Mouse (Mus musculus) spleen, adult 2 months (tissue): ENCODE data around the gene E130208F15Rik. TPM values are rescaled to one million over a fixed set of nuclear protein-coding genes. Genes with fewer than 3 reads are reported as not detected.

Experiments used
- DNase-seq, 2 experiments: peaks; one replicate each; pipeline versions ENCODE4 v3.0.0 to v3.0.0-alpha.2; 2012 to 2021; ENCODE audit warnings: low spot score in 2 of 2, low read depth in 1 of 2
- H3K27ac ChIP-seq: fragments of 200-500 bp; 2 replicates; pipeline ENCODE4 v1.5.1; 2012; ENCODE audit warnings: low read length, inconsistent platforms; ENCODE audit not compliant: insufficient read depth
- H3K27me3 ChIP-seq: fragments of 200-500 bp; 2 replicates; pipeline ENCODE4 v1.6.1; 2012; ENCODE audit warnings: mild to moderate bottlenecking, moderate library complexity, low read length, inconsistent platforms; ENCODE audit not compliant: control insufficient read depth, insufficient read depth
- H3K36me3 ChIP-seq: fragments of 200-500 bp; 2 replicates; pipeline ENCODE4 v1.6.1; 2012; ENCODE audit warnings: mild to moderate bottlenecking, low read length, inconsistent platforms; ENCODE audit not compliant: control insufficient read depth, insufficient read depth
- H3K4me1 ChIP-seq: fragments of 200-500 bp; 2 replicates; pipeline ENCODE4 v1.6.1; 2011; ENCODE audit warnings: inconsistent platforms; ENCODE audit not compliant: control insufficient read depth, insufficient read depth, insufficient read length
- H3K4me3 ChIP-seq: fragments of 200-500 bp; 2 replicates; pipeline ENCODE4 v1.5.1; 2011; ENCODE audit warnings: mild to moderate bottlenecking, inconsistent platforms; ENCODE audit not compliant: insufficient read depth, insufficient read length; ENCODE audit errors: extremely low read depth
- CTCF ChIP-seq: fragments of 200-500 bp; IDR thresholded peaks from 2 replicates; pipeline ENCODE4 v1.5.1; 2011; ENCODE audit warnings: mild to moderate bottlenecking, inconsistent platforms; ENCODE audit not compliant: insufficient read depth, insufficient read length, insufficient replicate concordance; ENCODE audit errors: extremely low read depth
- POLR2A ChIP-seq: fragments of 200-500 bp; IDR thresholded peaks from 2 replicates; pipeline ENCODE4 v1.6.1; 2011; ENCODE audit warnings: low read depth, low read length, inconsistent platforms
- WGBS: fragments of 180-500 bp; shearing (Covaris S2); methylation state at CpG from one replicate; pipeline ENCODE4 v1.1.7; 2018; 5-methylcytosine and 5-hydroxymethylcytosine counted together
- polyA plus RNA-seq: library from polyadenylated mRNA; depleted of rRNA; stranded (reverse); fragments of >200 nt; gene quantifications from 2 replicates; pipeline ENCODE4 v1.2.3, GENCODE M21; 2012

Gene E130208F15Rik
- polyA plus RNA-seq, 1 experiment, result 0.58 TPM

- Histone ChIP-seq H3K4me1 (peaks cover 5% of the 10 kb centered on the region; the same call in 1 of the 2 replicates), H3K27ac (no peak overlapping the region; the same call in 1 of the 2 replicates), H3K36me3 (no peaks in the 10 kb centered on the region), H3K4me3 (no peak overlapping the region), H3K27me3 (no peaks in the 10 kb centered on the region)
- 83% methylated on average over 5 of the region's 5 CpGs for WGBS
- no peak for TF ChIP-seq POLR2A
- no peak for TF ChIP-seq CTCF
- DNase-seq, result no peak
These were observed 2.9 kb downstream of the E130208F15Rik start for GRCm38 (mm10) chr7:30324300-30324944.

GRCm38 (mm10) chr7:30325364-30325763 is 3.8 kb downstream of the E130208F15Rik start:
- no peaks in the 10 kb centered on the region for H3K27me3 ChIP-seq
- H3K4me1 ChIP-seq, result peaks cover 5% of the 10 kb centered on the region; the same call in 1 of the 2 replicates
- WGBS, result 65% methylated on average over 2 of the region's 2 CpGs
- no peaks in the 10 kb centered on the region for H3K36me3 ChIP-seq
- DNase-seq, result peak; percentile 48 to 57
- no peak overlapping the region for H3K27ac ChIP-seq
- TF ChIP-seq CTCF, result peak; percentile 19; the same call in 1 of the 2 replicates
- no peak for TF ChIP-seq POLR2A
- no peak overlapping the region for H3K4me3 ChIP-seq

GRCm38 (mm10) chr7:30326427-30326826 is 4.9 kb downstream of the E130208F15Rik start:
- H3K36me3 ChIP-seq, result no peaks in the 10 kb centered on the region
- no peak for DNase-seq
- H3K27me3 ChIP-seq, result no peaks in the 10 kb centered on the region
- TF ChIP-seq POLR2A, result no peak
- no peak for TF ChIP-seq CTCF
- no peak overlapping the region for H3K4me3 ChIP-seq
- H3K27ac ChIP-seq, result no peak overlapping the region
- no peaks in the 10 kb centered on the region for H3K4me1 ChIP-seq

GRCm38 (mm10) chr7:30327140-30327539 is 5.6 kb downstream of the E130208F15Rik start:
- Histone ChIP-seq H3K4me3 (no peak overlapping the region), H3K4me1 (peaks cover under 1% of the 10 kb centered on the region; the same call in 1 of the 2 replicates), H3K27ac (no peak overlapping the region), H3K36me3 (no peaks in the 10 kb centered on the region), H3K27me3 (no peaks in the 10 kb centered on the region)
- DNase-seq, result no peak
- TF ChIP-seq CTCF (no peak), POLR2A (no peak)
- 59% methylated on average over 15 of the region's 15 CpGs for WGBS

- WGBS, result 80% methylated on average over 10 of the region's 10 CpGs
- TF ChIP-seq CTCF (no peak), POLR2A (no peak)
- H3K27me3 ChIP-seq, result no peaks in the 10 kb centered on the region
- no peak overlapping the region for H3K4me3 ChIP-seq
- H3K4me1 ChIP-seq, result peaks cover 2% of the 10 kb centered on the region; the same call in 1 of the 2 replicates
- H3K36me3 ChIP-seq, result no peaks in the 10 kb centered on the region
- no peak overlapping the region for H3K27ac ChIP-seq
- DNase-seq, result no peak
These were observed 6.8 kb downstream of the E130208F15Rik start for GRCm38 (mm10) chr7:30328379-30328778.

GRCm38 (mm10) chr7:30331887-30332286 is 10.3 kb downstream of the E130208F15Rik start:
- WGBS, result 13% methylated on average over 13 of the region's 13 CpGs
- peak; percentile 71 to 83 for DNase-seq
- no peaks in the 10 kb centered on the region for H3K27me3 ChIP-seq
- peaks cover 2% of the 10 kb centered on the region; the same call in 1 of the 2 replicates for H3K4me1 ChIP-seq
- peak overlapping the region; percentile 17; the same call in 1 of the 2 replicates for H3K4me3 ChIP-seq
- H3K27ac ChIP-seq, result no peak overlapping the region
- no peaks in the 10 kb centered on the region for H3K36me3 ChIP-seq
- TF ChIP-seq POLR2A (no peak), CTCF (peak; percentile 73; the same call in 1 of the 2 replicates)
